Mouse (Mus musculus) ES-E14 (cell line): ENCODE data around the gene Ide.

Source experiments
- MAFK ChIP-seq: IDR thresholded peaks from 2 replicates; pipeline ENCODE4 v1.6.1; 2014; ENCODE audit warnings: mild to moderate bottlenecking, low read depth, low read length, inconsistent platforms; ENCODE audit not compliant: insufficient read depth
- ZNF384 ChIP-seq: IDR thresholded peaks from 2 replicates; pipeline ENCODE4 v1.6.1; 2012; ENCODE audit warnings: low read depth, low read length, inconsistent platforms

GRCm38 (mm10) chr19:37279194-37279593, 58.5 kb downstream of the Ide start:
- TF ChIP-seq MAFK (no peak), ZNF384 (no peak)
